Mouse (Mus musculus) myocyte (in vitro differentiated cells): ENCODE measurements around the gene Creb1.

Experiments
- E2F4 ChIP-seq: IDR thresholded peaks from one replicate; pipeline ENCODE4 v1.6.1; 2011; ENCODE audit warnings: mild to moderate bottlenecking, control low read depth, moderate library complexity; ENCODE audit not compliant: insufficient read depth
- MAX ChIP-seq: IDR thresholded peaks from one replicate; pipeline ENCODE4 v1.6.1; 2011; ENCODE audit warnings: low read depth, mild to moderate bottlenecking, control low read depth
- MYOD1 ChIP-seq, 3 experiments: IDR thresholded peaks; one replicate each; pipeline ENCODE4 v1.6.1; 2011; ENCODE audit warnings: control low read depth in 2 of 3, low read depth in 2 of 3, mild to moderate bottlenecking in 2 of 3, moderate library complexity in 1 of 3; ENCODE audit not compliant: insufficient read length in 2 of 3, control insufficient read depth in 1 of 3
- MYOG ChIP-seq, 3 experiments: IDR thresholded peaks; one replicate each; pipeline ENCODE4 v1.6.1; 2011; ENCODE audit warnings: control low read depth in 2 of 3, low read depth in 2 of 3, mild to moderate bottlenecking in 2 of 3; ENCODE audit not compliant: insufficient read length in 2 of 3, control insufficient read depth in 1 of 3, insufficient read depth in 1 of 3
- POLR2A ChIP-seq: IDR thresholded peaks from one replicate; pipeline ENCODE4 v1.6.1; 2011; ENCODE audit warnings: low read depth, mild to moderate bottlenecking, control low read depth, moderate library complexity; ENCODE audit not compliant: insufficient read length
- REST ChIP-seq: IDR thresholded peaks from one replicate; pipeline ENCODE4 v1.6.1; 2011; ENCODE audit warnings: mild to moderate bottlenecking, control low read depth, moderate library complexity; ENCODE audit not compliant: insufficient read depth, insufficient read length
- TCF12 ChIP-seq: IDR thresholded peaks from one replicate; pipeline ENCODE4 v1.6.1; 2011; ENCODE audit warnings: mild to moderate bottlenecking, control low read depth; ENCODE audit not compliant: poor library complexity, insufficient read depth, severe bottlenecking

DNA sequence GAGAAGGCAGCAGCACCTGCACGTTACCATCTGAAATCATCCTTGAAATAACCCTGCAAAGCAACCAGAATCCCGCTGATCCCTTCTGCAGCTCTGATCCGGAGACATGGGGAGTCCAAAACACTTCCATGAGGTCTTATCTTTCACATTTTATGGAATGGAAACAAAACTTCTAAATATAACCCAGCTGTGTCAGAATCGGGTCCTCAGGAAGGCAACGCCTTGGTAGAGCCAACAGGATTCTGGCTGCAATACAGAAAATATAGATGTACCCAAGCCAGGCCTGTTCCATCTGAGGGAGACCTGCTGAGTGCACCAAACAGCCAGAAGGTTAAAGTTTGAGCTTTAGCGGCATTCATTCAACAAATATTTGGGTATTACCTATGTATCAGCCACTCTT is 9.8 kb upstream of the Creb1 start:
- TF ChIP-seq POLR2A, result no peak
- TF ChIP-seq TCF12, result no peak
- TF ChIP-seq MYOD1 (IDR thresholded peaks at IDR 0.05; ENCODE audit: control insufficient read depth in 1 of 3, insufficient read length in 2 of 3, low read depth in 2 of 3), result no peak
- TF ChIP-seq E2F4, result no peak
- TF ChIP-seq MYOG (IDR thresholded peaks at IDR 0.05; ENCODE audit: control insufficient read depth in 1 of 3, insufficient read depth in 1 of 3, insufficient read length in 2 of 3, low read depth in 2 of 3), result no peak
- no peak for TF ChIP-seq REST
- no peak for TF ChIP-seq MAX
